Mouse (Mus musculus): ENCODE results near the gene Rbfox3.
"Not testable (repeated sequence)": the region's sequence is repeated elsewhere in the genome, so short reads cannot be mapped to it uniquely, and the experiment has no call there.

Rbfox3 gene

DNA sequence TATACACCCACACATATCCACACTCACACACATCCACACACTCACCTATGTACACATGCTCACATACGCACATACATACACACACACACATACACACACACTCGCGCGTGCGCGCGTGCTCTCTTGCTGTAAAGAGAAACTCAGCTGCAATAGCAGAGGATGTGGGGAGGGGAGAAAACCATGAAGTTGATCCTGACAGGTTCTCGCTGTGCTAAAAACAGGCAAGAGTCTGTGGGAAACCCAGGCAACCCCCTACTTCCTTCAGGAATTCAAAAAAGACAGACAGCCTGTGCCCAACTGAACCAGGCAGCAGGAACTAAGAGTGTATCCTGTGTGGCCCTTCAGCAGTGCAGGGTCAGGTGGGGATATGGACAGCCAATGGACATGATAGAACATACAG is 92.9 kb downstream of the Rbfox3 start:
- no peak for DNase-seq (ENCODE audit: low spot score)

- DNase-seq (ENCODE audit: low spot score): no peak
These were observed 96.3 kb downstream of the Rbfox3 start for GRCm38 (mm10) chr11:118815118-118815517.

- no peak for DNase-seq (ENCODE audit: low spot score)
These were observed 97.5 kb downstream of the Rbfox3 start for GRCm38 (mm10) chr11:118813942-118814341.

DNA sequence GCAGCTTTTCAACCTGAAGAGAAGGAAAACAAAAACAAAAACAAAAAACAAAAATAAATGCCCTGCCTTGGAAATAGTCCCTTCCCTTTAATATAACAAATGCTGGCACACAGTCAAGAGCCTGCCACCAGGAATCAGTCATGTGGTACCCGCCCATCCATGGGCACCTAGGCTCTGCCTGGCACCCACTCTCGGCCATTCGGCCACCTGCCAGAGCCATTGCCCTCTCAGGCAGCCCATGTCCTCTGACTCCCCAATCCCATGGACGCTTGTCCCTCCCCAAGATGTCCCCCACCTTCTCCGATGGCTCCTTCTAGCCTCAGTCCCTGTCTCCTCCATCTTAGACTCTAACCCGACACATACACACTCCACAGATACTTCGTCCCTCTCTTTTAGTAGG is 100.0 kb downstream of the Rbfox3 start:
- DNase-seq (ENCODE audit: low spot score): no peak

- no peak for DNase-seq (ENCODE audit: low spot score)
These were observed 103.9 kb downstream of the Rbfox3 start for GRCm38 (mm10) chr11:118807511-118807910.

DNA sequence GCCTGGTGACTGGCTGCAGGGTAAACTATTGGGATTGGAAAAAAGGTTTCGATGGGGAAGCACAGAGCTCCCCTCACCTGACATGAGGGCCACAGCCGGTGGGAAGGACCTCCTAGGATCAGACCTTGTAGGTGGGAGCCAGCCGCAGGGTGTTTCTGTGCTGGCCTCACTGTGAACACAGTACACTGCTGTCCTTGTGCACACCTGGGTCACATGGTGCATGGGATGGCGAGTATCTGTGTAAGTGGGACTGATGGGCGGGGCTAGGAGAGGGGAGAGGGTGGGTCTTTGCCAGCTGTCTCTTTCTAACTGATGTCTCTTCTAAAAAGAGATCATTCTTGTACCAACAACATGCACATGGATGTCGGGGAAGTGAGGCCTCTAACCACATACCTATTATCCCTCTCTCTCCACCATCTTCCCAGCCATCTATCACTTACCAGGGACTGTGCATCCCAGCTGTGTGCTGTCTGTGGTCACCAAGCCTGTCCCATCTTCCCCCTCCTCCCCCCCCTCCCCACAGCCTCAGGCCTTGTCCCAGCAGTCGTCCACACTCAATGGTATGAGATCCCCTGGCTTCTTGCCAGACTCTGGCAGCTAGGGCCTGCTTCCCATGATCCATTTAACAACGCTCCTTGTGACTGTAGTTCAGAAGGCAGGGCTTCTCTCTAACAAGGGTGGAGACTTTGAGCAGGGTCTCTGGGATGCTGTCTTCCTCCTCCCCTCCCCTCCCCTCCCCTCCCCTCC is 116.4 kb downstream of the Rbfox3 start:
- no peak for DNase-seq (ENCODE audit: low spot score)

- DNase-seq (ENCODE audit: low spot score): no peak
These were observed 117.8 kb downstream of the Rbfox3 start for GRCm38 (mm10) chr11:118793639-118794021.

GRCm38 (mm10) chr11:118792916-118793638 is 118.3 kb downstream of the Rbfox3 start:
- no peak for DNase-seq (ENCODE audit: low spot score)

DNA sequence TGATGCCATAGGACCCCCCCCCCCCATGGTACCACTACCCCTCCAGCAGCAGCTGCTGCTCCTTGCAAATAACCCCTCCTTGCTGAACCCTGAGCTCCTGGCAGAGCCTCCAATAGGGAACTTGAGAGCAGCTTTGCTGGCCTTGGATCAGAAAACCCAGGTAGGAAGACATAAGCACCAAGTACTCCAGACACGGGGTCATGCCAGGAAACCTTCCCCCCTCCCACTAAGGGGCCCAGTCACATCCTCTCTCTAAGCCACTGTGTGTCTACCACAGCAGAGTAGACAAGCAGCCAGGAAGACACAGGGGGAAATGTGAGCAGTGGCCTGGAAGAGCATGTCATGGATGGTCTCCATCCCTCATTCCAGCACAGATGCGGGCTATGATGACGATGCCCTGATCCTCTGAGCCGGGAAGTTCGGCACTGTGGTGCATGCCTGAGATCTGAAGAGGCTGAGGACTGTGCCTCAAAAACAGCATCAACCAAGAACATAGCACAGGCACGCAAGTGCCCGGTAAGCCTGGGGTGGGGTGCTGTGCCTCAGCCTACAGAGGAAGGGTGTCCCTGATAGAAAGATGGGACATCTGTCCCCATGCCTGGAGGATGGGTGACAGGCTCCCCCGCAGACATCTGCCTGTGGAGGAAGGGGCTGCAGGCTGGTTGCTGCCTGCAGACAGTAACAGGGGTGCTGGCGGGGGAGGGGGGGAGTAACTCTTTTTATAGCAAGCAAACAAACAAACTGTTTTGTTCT is 119.1 kb downstream of the Rbfox3 start:
- DNase-seq (ENCODE audit: low spot score): no peak

- DNase-seq (ENCODE audit: low spot score): no peak
These were observed 120.0 kb downstream of the Rbfox3 start for GRCm38 (mm10) chr11:118791391-118791790.

GRCm38 (mm10) chr11:118788091-118788490 is 123.3 kb downstream of the Rbfox3 start:
- no peak for DNase-seq (ENCODE audit: low spot score)

DNA sequence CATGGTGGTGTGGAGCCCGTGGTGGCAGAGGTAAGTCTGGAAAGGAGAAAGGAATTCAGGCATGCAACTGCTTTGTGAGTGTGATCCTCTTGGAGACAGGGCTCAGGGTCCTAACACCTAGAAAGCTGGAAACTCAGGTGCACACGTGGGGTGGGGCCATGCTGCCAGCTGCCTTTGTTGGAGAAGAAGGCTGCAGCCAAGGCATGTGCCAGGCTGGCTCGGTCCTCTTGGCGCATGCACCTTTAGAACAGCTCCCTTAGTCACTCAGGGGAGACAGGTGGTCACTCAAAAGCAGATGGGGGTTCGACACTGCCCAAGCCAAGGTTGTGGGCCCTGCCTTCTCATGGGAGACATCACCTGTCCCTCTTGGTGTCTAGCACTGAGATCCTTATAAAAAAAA is 128.7 kb downstream of the Rbfox3 start:
- no peak for DNase-seq (ENCODE audit: low spot score)

DNA sequence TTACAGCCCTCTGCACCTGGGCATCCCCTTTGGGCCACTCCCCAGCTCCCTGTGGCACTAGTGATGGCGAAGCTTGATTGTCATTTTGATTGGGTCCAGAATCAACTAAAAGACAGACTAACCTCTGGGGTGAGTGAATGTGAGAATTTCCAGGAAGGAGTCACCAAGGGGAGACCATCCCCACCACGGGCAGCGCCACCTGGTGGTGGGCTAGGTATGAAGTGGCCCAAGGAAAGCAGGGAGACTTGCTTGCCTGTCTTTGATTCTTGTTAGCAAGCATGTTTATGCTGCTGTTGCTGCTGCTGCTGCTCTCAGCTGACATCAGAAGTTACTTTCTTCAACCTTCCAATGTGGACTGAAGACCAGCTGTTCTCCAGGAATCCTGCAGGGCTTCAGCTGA is 135.6 kb downstream of the Rbfox3 start:
- peak; percentile 11 for DNase-seq (ENCODE audit: low spot score)

DNA sequence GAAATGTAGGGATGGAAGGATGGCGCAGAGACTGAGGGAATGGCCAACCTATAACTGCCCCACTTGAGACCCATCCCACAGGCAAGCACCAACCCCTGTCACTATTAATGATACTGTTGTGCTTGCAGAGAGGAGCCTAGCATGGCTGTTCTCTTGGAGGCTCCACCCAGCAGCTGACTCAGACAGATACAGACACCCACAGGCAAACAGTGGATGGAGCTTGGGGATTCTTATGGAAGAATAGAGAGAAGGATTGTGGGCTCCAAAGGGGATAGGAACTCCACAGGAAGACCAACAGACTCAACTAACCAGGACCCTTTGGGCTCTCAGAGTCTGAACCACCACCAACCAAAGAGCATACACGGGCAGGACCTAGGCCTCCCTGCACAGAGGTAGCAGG is 136.6 kb downstream of the Rbfox3 start:
- DNase-seq (ENCODE audit: low spot score): not testable (repeated sequence)

DNA sequence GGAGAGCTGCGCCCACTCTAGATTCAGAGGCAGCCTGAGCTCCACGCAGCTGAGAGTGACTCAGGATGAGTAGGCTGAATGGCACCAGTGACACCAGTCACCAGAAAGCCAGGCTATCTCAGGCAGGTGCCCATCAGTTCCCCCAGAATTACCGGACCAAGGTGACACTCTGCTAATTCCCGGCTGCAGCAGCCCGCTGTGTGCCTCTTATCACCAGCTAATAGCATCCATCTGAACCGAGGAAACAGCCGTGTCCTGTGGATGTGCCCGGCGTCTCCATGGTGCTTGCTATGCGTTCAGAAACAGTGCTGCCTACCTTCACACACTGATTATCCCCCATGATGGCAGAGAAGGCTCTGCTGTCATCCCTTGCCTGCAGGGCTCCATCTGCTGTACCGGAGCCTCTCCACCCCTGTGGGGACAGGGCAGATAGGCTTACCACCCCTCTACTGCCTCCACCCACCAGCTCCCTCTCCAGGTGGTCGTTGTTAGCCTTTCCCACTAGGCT is 138.3 kb downstream of the Rbfox3 start:
- DNase-seq (ENCODE audit: low spot score): no peak

DNA sequence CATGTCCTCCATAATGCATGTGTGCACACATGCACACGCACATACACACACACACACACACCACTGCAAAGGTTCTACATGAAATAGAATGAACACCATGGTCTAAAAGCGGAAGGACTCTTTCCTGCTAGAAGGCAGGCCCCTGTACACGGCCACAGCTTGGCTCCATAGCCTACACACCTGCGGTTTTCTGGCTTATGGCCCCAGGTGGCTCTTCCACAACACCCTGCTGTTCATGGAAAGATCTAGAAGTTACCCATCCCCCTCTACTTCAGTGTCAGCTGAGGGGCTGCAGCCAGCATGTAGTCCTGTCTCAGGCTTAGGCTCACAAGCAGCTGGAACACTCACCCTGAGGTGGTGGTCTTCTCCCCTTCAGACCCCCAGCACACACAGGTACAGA is 140.0 kb downstream of the Rbfox3 start:
- no peak for DNase-seq (ENCODE audit: low spot score)

DNA sequence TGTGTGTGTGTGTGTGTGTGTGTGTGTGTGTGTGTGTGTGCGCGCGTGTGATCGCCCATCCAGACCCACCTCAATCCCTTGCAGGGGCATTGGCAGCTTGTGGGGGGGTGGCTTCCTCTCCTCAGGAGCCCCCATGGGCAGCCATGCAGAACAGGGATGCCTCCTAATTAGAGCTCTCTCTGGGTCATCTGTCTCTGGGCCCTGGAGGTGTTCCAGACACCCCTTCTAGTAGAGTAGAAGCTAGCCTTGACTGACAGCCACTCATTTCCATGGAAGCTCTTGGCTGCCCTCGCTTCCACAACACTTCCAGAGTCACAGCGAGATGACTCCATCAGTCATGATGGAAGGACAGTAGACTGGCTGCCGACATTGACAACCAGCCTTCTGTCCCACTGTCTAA is 140.6 kb downstream of the Rbfox3 start:
- DNase-seq (ENCODE audit: low spot score): no peak

- DNase-seq (ENCODE audit: low spot score): no peak
These were observed 141.9 kb downstream of the Rbfox3 start for GRCm38 (mm10) chr11:118769542-118769941.

- no peak for DNase-seq (ENCODE audit: low spot score)
These were observed 143.0 kb downstream of the Rbfox3 start for GRCm38 (mm10) chr11:118768441-118768840.

GRCm38 (mm10) chr11:118767411-118767810 is 144.0 kb downstream of the Rbfox3 start:
- no peak for DNase-seq (ENCODE audit: low spot score)

GRCm38 (mm10) chr11:118760296-118760988 is 151.0 kb downstream of the Rbfox3 start:
- no peak for DNase-seq (ENCODE audit: low spot score)

- no peak for DNase-seq (ENCODE audit: low spot score)
These were observed 152.2 kb downstream of the Rbfox3 start for GRCm38 (mm10) chr11:118759228-118759627.
